Mouse (Mus musculus) hematopoietic stem cell, adult 5-6 weeks (primary cell): ENCODE measurements around the gene 8030474K03Rik. TPM values are rescaled to one million over a fixed set of nuclear protein-coding genes. Genes with fewer than 3 reads are reported as not detected.
A peak's percentile ranks its signal among the peaks of the same experiment; 100 is the strongest.

Experiments
- ATAC-seq, 2 experiments: fragments of 125-278 bp in 1 of 2; replicated peaks in 1 of 2; 2 replicates each; pipeline ENCODE4 v1.8.0; 2016 to 2017; ENCODE audit warnings: inconsistent platforms in 2 of 2, mild to moderate bottlenecking in 2 of 2, moderate number of reproducible peaks in 2 of 2, low read depth in 1 of 2, moderate TSS enrichment in 1 of 2; ENCODE audit not compliant: low FRiP score in 2 of 2, poor library complexity in 2 of 2, severe bottlenecking in 2 of 2, insufficient read depth in 1 of 2, low TSS enrichment in 1 of 2
- total RNA-seq: library from RNA; stranded (forward); fragments of 172-1452, 232-1000 nt; gene quantifications from 2 replicates; pipeline ENCODE4 v1.2.3, GENCODE M21; 2017

The 8030474K03Rik gene
- total RNA-seq: 0.50 TPM in 1 of 2 replicates, not detected in the other

- no peak for ATAC-seq
Observed at GRCm38 (mm10) chrX:101794342-101794741, at the start of gene 8030474K03Rik, which contains the start of gene Gm4779. Gene 8030474K03Rik (plus strand): TSS chrX:101794656. Gene Gm4779 (minus strand): TSS chrX:101794423.

DNA sequence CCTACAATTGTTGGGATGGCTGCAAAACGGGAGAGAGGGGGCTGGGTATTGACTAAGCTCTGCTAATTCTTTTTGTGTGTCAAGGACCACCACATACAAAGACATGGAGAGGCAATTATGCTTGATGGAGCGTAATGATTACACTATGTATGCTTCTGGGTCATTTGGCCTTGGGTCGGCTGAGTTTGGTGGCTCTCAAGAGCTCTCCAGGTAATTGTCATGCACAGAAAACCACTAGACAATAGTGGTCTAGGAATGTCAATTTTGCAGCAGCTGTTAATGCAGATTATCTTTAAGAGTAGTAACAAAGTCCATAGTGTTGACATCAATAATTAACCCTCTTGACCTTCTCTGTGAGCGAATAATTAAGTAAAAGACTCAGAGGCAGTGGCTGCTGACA, 44.3 kb upstream of the 8030474K03Rik start:
- ATAC-seq: no peak

DNA sequence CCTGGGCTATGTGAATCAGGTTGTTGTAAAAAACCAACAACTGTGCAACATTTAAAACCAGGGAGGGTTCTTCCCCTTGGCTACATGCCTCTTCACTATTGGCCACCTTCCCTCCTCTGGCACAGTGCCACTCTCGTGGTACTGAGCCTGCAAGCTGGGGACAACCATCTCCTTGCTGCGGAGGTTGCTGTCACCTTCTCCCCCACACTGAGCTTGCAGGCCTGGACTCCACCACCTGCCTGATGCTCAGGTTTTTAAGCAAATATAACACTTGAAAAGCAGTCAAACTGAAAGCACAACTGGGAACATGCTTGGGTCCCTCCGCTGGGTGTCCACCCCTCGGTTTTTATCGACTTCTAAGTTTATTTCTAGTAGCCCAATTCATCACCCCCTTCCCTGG, 40.0 kb upstream of the 8030474K03Rik start:
- ATAC-seq: peak in 1 of 2 experiments; percentile 45; a peak in 1 of 4 replicates

GRCm38 (mm10) chrX:101764621-101765020, 29.8 kb upstream of the 8030474K03Rik start:
- ATAC-seq: no peak

DNA sequence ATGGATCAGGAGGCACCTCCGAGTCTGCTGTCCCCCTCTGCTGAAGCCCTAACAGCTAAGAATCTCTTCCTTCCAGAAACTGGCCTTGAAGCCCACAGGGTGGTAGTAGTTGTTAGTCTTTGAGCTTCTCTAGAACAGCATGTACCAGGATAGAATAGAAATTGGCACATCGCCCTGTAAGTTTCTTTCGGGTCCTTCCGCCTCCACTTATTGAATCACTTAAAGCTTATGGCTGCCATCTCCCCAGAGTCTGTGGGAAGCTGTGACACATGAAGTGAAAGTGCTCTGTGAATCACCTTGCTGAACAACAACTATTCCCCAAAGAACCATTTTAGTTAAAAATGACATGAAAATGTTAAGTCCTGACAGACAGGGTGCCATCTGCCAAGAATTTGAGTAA, 29.3 kb upstream of the 8030474K03Rik start:
- no peak for ATAC-seq

DNA sequence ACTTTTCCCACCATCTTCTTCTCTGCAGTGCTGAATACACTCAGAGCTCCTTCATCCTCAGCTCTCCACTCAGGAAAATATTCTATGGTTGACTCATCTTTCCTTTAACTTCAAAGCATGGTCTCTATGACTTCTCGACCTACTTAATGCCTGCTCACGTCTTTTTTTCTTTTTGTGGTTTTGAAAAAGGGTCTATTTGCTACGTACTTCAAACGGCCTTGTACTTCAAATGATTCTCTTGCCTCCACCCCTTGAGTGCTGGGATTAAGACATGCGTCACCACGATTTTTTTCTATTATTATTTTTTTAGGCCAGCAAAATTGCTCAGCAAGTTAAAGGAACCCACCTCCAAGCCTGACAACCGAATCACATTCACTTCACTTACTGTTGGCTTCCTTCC, 27.2 kb upstream of the 8030474K03Rik start:
- no peak for ATAC-seq

GRCm38 (mm10) chrX:101769478-101769877, 25.0 kb upstream of the 8030474K03Rik start:
- peak in 1 of 2 experiments; percentile 23; a peak in 1 of 4 replicates for ATAC-seq

- ATAC-seq: peak; percentile 77 to 90
Observed at GRCm38 (mm10) chrX:101770307-101770706, 24.1 kb upstream of the 8030474K03Rik start.

- ATAC-seq: peak; percentile 55 to 64; a peak in 2 of 4 replicates
Observed at GRCm38 (mm10) chrX:101772035-101772434, 22.4 kb upstream of the 8030474K03Rik start.

DNA sequence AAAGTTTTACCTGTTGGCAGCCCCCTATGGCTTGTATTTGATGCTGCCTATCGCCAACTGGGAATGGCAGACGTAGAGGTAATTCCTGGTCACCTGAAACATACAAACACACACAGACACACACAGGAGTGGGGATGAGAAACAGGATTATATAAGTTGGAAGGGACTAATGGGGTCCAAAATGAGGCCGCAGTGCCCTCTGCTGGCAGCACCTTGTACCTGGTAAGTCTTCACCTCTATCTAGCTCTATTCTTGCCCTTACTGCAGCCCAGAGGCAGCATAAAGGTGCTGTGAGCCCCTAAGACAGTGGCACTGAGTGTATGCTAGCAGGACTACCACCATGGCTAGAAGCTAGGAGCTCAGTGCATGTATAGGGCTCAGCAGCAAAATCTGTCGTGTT, 2.9 kb upstream of the 8030474K03Rik start:
- ATAC-seq: peak; percentile 49 to 66; a peak in 1 of 4 replicates

DNA sequence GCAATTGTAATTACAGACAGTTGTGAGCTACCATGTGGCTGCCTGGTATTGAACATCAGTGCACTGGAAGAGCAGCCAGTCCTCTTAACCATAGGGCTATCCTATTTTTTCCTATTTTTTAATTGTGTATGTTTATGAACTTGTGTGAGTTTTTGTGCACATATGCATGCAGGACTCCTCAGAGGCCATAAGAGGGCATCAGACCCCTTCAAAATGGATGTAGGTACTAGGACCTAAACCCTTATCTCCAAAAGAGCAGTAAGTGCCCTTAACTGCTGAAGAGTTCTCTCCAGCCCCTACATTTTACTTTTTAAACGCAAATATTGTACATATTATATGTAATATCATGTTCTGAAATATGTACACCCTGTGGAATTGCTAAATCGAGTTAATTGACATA, 11.1 kb downstream of the 8030474K03Rik start:
- peak in 1 of 2 experiments; percentile 48; a peak in 1 of 4 replicates for ATAC-seq

DNA sequence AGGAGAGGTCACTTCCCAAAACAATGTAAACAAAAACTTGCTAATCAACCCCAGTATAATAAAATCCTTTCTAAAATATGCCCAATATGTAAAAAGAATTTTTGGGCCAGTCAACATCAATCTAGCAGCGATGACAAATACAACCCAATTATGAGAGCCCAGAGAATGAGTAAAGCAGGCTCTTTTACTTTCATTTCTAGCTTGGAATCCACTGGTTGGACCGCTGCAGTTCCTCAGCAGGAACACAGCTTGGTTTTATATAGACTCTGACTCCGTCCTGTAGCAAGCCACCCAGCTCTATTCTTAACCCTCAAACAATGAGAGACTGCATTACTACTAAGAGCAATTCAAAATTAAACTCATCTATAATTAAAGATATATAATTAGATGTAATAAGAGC, 17.3 kb downstream of the 8030474K03Rik start:
- peak in 1 of 2 experiments; percentile 42; a peak in 2 of 4 replicates for ATAC-seq

DNA sequence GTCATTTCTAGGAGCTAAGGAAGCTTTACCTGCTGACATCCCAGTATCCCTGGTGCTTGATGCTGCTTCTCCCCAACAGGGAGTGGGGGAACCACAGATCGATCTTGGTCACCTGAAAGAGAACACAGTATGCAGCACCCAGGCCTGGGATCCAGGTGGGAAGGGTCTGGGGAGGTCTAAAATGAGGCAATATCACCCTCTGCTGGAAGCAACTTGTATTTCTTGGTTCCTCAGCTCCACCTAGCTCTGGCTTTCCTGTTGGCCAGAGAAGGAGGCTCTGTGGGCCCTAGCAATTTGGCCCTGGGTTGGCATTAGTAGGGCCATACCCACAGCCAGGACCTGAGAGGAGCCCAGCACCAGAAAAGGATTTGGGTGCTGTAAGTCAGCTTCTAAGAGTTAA, 24.7 kb downstream of the 8030474K03Rik start:
- ATAC-seq: 0 out of 4 replicates have a peak, but pooled peaks of 1 of the 2 experiments have one; percentile 32

GRCm38 (mm10) chrX:101819980-101820379, 25.5 kb downstream of the 8030474K03Rik start:
- peak; percentile 17; a peak in 2 of 4 replicates for ATAC-seq

DNA sequence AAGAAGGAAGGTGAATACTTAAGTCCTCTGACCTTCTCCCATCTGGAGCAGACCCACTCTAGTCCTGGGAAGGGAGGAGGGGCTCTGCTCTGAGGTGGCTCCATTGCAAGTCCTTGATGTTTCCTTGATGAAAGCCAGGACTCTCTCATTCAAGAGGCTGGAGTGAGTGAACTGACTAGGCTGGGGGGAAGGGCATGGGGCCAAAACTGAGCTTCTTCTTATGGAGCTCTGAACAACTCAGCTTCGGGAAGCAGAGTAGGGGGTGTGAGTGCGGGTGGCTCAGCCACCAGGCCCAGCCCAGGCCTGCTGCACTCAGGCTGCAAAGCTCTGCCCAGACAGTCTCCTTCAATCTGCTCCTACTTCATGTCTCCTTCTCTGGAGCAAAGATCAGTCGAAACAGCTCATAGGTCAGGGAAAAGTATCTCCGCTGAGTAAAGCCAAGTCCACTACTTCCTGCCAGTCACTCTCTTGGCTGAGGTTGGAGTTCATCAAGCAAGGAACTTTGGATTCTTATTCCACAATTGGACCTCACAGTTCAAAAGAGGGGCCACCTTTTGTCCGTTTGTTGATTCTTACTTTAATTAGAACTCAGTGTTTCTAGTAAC, 52.8 kb downstream of the 8030474K03Rik start:
- ATAC-seq: no peak

Other genes with a start within 250 kb of the 8030474K03Rik start
- gene Ogt, start 154.6 kb upstream of the 8030474K03Rik start, total RNA-seq: 114 and 173 TPM in 2 replicates
- gene Cxcr3, start 60.4 kb upstream of the 8030474K03Rik start, total RNA-seq: 2.4 and 3.0 TPM in 2 replicates
- gene Gm4779, start 233 bp upstream of the 8030474K03Rik start, total RNA-seq: 1.2 TPM in 1 of 2 replicates, not detected in the other
- 2.6 and 5.4 TPM in 2 replicates for gene Nhsl2, start 54.7 kb downstream of the 8030474K03Rik start, total RNA-seq